Mouse (Mus musculus) adrenal gland, postnatal 0 days (tissue): ENCODE measurements around the gene Pnma5. TPM values are rescaled to one million over a fixed set of nuclear protein-coding genes. Genes with fewer than 3 reads are reported as not detected.

Experiments used
- microRNA-seq: library from miRNA; unstranded; fragments of <30 nt; microRNA quantifications from one replicate; pipeline ENCODE4, GENCODE M21; 2016; ENCODE audit warnings: borderline replicate concordance; ENCODE audit not compliant: insufficient number of aligned reads
- polyA plus RNA-seq: library from polyadenylated mRNA; unstranded; fragments of >200 nt; fragmentation: Nextera tagmentation; extraction: Ambion mirVana; gene quantifications from 2 replicates; pipeline ENCODE4 v1.2.1, GENCODE M21; 2015

Gene Pnma5
- polyA plus RNA-seq: 0.05 TPM in 1 of 2 replicates, not detected in the other

GRCm38 (mm10) chrX:73037003-73037402 lies at the start of gene Pnma5:
TSS of gene Pnma5 (minus strand) at chrX:73037103.

GRCm38 (mm10) chrX:73082267-73083055 lies 45.6 kb upstream of the Pnma5 start, which contains the start of gene Xlr4a:
TSS of gene Xlr4a (minus strand) at chrX:73082478.

GRCm38 (mm10) chrX:73064415-73064793 lies 27.5 kb upstream of the Pnma5 start, which contains the start of gene Pnma3:
TSS of gene Pnma3 (plus strand) at chrX:73064787.

GRCm38 (mm10) chrX:72986841-72987519 lies 49.9 kb downstream of the Pnma5 start, which contains the start of gene Zfp185:
TSS of gene Zfp185 (plus strand) at chrX:72987339.

Small RNA genes within 50 kb of the gene (microRNA-seq; reads per million reads assigned to microRNA genes)
- 2.5 reads per million for gene Mir2137

Other genes starting within 250 kb of the Pnma5 start
- gene Gabrq, start 211.9 kb downstream of the Pnma5 start, polyA plus RNA-seq: 0.30 and 0.44 TPM in 2 replicates
- 102 and 113 TPM in 2 replicates for gene Cetn2, start 118.7 kb downstream of the Pnma5 start, polyA plus RNA-seq
- gene Nsdhl, start 118.5 kb downstream of the Pnma5 start, polyA plus RNA-seq: 14.3 and 15.7 TPM in 2 replicates
- gene Zfp185, start 49.8 kb downstream of the Pnma5 start, polyA plus RNA-seq: 5.5 and 6.3 TPM in 2 replicates
- 0.46 and 0.48 TPM in 2 replicates for gene Pnma3, start 27.7 kb upstream of the Pnma5 start, polyA plus RNA-seq
- 1.5 and 1.6 TPM in 2 replicates for gene Xlr4a, start 45.4 kb upstream of the Pnma5 start, polyA plus RNA-seq
- 1.9 and 3.3 TPM in 2 replicates for gene Xlr3a, start 60.0 kb upstream of the Pnma5 start, polyA plus RNA-seq
- gene Gm14685, start 79.9 kb upstream of the Pnma5 start, polyA plus RNA-seq: 0.06 and 0.09 TPM in 2 replicates
- gene Xlr5b, start 111.7 kb upstream of the Pnma5 start, polyA plus RNA-seq: not detected in 2 replicates
- not detected in 2 replicates for gene DXBay18, start 112.3 kb upstream of the Pnma5 start, polyA plus RNA-seq
- gene Spin2d, start 139.9 kb upstream of the Pnma5 start, polyA plus RNA-seq: not detected in 2 replicates
- gene Xlr3b, start 155.1 kb upstream of the Pnma5 start, polyA plus RNA-seq: 3.0 and 18.5 TPM in 2 replicates
- gene Xlr4b, start 177.2 kb upstream of the Pnma5 start, polyA plus RNA-seq: 0.62 and 9.2 TPM in 2 replicates
- 17.5 and 22.4 TPM in 2 replicates for gene F8a, start 191.2 kb upstream of the Pnma5 start, polyA plus RNA-seq
- gene Xlr4c, start 206.0 kb upstream of the Pnma5 start, polyA plus RNA-seq: 0.14 TPM in 1 of 2 replicates, not detected in the other
- gene Xlr3c, start 228.3 kb upstream of the Pnma5 start, polyA plus RNA-seq: not detected in 2 replicates